In the genomic region with DNA sequence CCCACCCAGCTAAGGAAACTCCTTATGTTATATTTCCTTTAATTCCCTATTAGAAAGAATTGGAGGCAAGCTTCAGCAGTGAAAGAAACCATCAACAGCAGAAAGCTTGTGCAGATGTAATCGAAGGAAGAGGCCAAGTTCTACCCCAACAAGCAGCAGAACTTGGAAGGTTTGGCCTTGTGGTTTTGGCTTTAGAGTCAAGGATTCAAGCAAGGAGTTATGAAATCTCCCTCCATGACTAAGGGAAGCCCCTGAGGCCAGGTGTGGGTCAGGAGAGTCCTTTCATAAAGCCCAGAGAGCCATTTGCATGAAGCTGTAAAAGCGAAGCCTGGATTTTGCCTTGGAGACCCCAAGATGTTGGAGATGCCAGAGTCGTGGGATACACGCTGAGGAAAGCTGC, we compare ENCODE assay signal across 20 mouse cellular contexts.
"Had no signal": no experiment of that assay in that cellular context is flagged by ENCODE, and none has a peak within 500 bp of the region (broad histone marks: within the 10 kb centered on the region; RNA-seq: fewer than 3 reads in every experiment).

No protein-coding gene starts in this region.

- H3K4me1 ChIP-seq: midbrain, embryonic 10.5 days; midbrain, embryonic 12.5 days; neural tube, embryonic 13.5 days; neural tube, embryonic 15.5 days had no signal

- H3K27ac ChIP-seq: macrophage; midbrain, embryonic 10.5 days; midbrain, embryonic 12.5 days; neural tube, embryonic 13.5 days; neural tube, embryonic 15.5 days had no signal

- DNase-seq: lung, adult 18-20 months; lung, embryonic 14.5 days; lung, postnatal 10 days; lung, postnatal 36 days; midbrain, embryonic 14.5 days; retina, postnatal 1 day; right cerebral cortex, adult 18-20 months; right cerebral cortex, postnatal 25 days; right cerebral cortex, postnatal 4 days; spleen, adult 18-20 months; thymus, adult 18-20 months; thymus, postnatal 25 days; thymus, postnatal 4 days had no signal

- ATAC-seq: midbrain, embryonic 16.5 days had no signal

- H3K4me3 ChIP-seq: midbrain, embryonic 10.5 days; midbrain, embryonic 12.5 days; myocyte; neural tube, embryonic 13.5 days; neural tube, embryonic 15.5 days had no signal

- H3K36me3 ChIP-seq: midbrain, embryonic 10.5 days; midbrain, embryonic 12.5 days; neural tube, embryonic 13.5 days; neural tube, embryonic 15.5 days had no signal
